Mouse (Mus musculus) megakaryocyte-erythroid progenitor cell, adult 5-6 weeks (primary cell): ENCODE measurements around the gene Pld6. TPM values are rescaled to one million over a fixed set of nuclear protein-coding genes. Genes with fewer than 3 reads are reported as not detected.

Experiments
- ATAC-seq: replicated peaks from 2 replicates; pipeline ENCODE4 v1.8.0; 2016; ENCODE audit warnings: mild to moderate bottlenecking, inconsistent platforms; ENCODE audit not compliant: severe bottlenecking, poor library complexity, low FRiP score, low TSS enrichment
- total RNA-seq, 2 experiments: library from RNA; stranded (forward) in 1 of 2; stranded (reverse) in 1 of 2; fragments of 200-1000, 215-1000 nt in 1 of 2; fragments of >200 nt in 1 of 2; fragmentation: Nextera tagmentation in 1 of 2; gene quantifications; 2 replicates each; pipeline ENCODE4 v1.2.3; 2014 to 2017

The Pld6 gene
- 2.6 and 2.8 TPM in 2 replicates for total RNA-seq (2014; fragmentation: Nextera tagmentation)
- total RNA-seq (2017) = 1.4 and 2.1 TPM in 2 replicates

DNA sequence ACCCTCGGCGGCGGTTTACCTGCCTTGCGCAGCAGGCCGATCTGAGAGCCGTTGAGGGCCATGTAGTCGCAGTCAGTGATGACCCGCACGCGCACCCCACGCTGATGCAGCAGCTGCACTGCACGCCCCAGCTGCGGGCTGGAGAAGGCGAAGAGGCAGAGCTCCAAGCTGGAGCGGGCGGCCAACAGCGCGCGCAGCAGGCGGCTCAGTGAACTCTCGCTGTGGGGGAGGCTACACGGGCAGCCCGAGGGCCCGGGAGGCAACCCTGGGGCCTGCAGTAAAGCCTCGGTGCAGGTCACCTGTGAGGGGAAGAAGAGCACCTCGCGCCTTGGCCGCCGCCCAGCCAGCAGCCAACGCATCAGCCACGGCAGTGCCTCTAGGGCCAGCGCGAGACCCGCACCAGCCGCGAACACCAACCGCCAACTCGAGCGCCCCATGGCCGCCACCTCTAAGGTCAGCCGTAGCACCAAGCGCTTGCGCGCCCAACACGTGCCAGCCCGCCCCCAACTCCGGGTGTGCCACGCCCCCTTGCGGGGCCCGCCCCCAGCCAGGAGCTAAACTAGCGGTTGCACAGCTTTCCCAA lies at the start of gene Pld6:
Gene Pld6 (minus strand): TSS at position 447 of the 583 bp plus-strand sequence.
- ATAC-seq = peak; percentile 82

DNA sequence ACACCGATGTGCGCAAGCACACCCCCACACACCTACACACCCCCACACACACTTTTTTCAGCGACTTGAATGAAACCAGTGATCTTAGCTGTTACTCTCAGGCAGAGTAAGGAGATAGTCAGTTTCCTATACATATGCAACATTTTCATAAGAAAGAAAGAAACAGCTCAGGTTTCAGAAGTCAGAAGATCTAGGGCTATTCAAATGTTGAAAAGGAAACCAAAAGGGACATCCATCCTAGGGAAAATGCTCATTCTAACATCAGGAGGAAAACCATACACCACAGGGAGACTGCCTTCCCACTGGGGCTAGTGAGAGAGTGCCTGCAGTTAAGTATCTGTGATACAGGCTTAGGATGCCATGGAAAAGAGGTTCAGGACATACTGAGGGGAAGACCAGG lies 34.2 kb upstream of the Pld6 start:
- ATAC-seq = no peak

GRCm38 (mm10) chr11:59817916-59818315 lies 30.5 kb upstream of the Pld6 start:
- ATAC-seq = no peak

GRCm38 (mm10) chr11:59815482-59816065 lies 28.1 kb upstream of the Pld6 start:
- no peak for ATAC-seq

GRCm38 (mm10) chr11:59814936-59815335 lies 27.5 kb upstream of the Pld6 start:
- no peak for ATAC-seq

GRCm38 (mm10) chr11:59814311-59814710 lies 26.9 kb upstream of the Pld6 start:
- no peak for ATAC-seq

DNA sequence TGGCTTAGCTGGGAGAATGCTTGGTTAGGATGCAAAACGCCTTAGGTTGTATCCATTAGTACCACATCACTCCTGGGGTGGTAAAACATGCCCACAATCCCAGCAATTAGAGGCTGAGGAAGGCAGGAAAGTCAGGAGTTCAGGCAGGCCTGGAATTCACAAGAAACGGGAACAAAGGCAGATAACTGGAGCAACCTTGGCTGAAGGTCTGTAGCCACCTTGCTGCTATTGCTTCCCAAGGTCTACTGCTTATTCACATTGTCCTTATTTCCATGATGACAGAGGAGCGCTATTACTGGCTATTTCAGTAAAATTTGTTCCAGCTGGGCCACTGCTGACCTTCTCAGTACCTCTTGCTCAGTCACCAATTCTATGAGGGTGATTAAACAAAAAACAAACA lies 25.8 kb upstream of the Pld6 start:
- no peak for ATAC-seq

DNA sequence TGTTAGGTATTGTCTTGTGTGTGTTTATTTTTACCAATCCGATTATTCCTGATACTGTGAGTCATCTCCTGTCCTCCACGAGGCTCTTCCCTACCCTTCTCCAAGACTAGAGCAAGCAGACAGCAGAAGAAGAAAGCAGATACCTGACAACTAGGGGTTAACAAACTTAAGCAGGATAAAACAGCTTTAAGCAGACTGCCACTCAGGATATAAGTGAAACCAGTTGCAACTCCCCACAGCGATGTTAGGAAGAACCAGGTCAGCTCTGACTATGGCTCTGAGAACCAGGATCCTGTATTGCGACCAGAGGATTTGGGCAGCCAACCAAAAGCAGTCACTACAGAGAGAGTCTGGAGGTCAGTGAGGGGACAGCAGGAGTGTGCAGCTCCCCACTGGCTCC lies 23.8 kb upstream of the Pld6 start:
- no peak for ATAC-seq

DNA sequence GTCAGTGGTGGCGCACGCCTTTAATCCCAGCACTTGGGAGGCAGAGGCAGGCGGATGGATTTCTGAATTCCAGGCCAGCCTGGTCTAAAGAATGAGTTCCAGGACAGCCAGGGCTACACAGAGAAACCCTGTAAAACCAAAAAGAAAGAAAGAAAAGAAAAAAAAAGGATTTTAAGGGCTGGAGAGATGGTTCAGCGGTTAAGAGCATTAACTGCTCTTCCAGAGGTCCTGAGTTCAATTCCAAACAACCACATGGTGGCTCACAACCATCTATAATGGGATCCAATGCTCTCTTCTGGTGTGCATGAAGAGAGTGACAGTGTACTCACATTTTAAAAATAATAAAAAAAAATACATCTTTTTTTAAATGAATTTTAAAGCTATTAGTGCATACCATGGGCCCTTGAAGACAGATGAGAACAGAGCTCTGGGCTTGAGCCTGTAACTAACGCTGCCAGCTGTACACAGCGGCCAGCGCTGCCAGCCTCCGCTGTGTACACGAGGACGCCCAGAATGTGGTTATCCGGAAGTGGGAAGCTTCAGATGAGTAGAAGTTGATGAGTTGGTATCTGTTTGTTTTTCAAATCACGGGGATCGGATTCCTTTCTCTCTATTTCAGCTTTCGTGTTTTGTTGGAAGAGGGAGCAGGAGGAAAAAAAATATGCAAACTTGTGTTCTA lies 23.2 kb upstream of the Pld6 start:
- no peak for ATAC-seq

DNA sequence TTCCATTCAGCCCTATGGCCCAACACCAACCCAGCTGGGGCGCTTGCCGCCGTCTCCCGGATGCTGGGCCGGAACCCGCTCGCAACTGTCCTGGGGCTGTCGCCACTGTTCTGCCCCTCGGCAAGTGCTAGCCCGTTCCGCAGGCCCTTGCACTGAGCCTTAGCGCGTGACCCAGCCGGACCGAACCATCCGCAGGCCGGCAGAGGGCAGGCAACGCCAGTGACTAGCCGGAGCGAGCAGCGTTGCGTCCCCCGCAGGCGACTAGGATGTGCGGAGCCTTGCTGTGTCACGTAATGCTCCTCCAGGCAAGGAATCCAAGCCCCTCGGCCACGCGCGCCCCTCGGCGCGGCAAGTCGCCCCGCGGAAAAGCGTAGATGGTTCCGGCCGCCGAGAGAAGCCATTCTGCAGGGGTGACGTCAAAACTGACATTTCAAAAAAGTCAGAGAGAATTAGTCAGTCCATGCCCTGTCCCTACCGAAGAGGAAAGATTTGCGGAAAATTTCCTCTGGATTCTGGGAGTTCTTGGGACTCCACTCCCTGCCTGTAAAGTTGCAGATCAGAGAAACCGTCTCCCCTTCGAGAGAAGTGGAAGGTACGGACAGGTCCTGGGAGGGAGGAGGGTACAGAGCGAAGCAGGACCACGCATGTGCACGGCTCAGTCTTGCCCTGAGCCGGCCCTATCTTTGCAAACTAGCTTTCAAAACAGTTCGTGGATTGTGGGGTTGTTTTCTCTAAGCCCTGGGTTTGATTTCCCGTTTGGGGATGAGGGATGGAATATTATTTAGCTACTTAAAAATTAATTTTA lies 22.4 kb upstream of the Pld6 start, which contains the start of gene Flcn:
Gene Flcn (minus strand): TSS at position 347 of the 805 bp plus-strand sequence.
- ATAC-seq = peak; percentile 84

DNA sequence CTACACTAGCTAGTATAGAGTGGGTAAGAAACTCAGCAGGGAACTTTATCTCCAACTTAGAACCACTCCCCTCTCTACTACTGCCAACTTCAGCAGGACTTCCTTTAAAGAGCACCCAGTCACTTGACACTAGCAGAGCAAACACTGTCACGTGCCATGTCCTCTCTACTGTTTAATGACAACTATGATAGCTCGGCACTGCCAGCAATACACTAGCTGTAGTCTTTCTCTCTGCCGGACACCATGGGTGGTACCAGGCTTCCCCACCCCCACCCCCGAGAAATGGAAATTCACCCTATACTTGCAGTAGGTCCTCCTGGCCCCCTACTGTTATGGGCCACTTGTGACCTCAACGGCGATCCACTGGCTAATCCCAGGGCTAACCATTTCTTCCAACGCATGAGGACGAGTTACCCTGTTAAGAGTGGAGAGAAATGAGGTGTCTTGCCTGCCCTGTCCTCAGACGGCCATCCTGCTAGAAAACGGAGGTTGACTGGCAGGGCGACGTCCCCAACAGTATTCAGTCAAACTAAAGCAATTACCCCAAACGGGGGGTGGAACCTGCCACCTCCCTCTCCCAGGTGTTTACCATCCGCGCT lies 21.7 kb upstream of the Pld6 start:
- ATAC-seq = peak; percentile 83

GRCm38 (mm10) chr11:59808170-59808960 lies 20.9 kb upstream of the Pld6 start:
- no peak; the same call in 1 of the 2 replicates for ATAC-seq

DNA sequence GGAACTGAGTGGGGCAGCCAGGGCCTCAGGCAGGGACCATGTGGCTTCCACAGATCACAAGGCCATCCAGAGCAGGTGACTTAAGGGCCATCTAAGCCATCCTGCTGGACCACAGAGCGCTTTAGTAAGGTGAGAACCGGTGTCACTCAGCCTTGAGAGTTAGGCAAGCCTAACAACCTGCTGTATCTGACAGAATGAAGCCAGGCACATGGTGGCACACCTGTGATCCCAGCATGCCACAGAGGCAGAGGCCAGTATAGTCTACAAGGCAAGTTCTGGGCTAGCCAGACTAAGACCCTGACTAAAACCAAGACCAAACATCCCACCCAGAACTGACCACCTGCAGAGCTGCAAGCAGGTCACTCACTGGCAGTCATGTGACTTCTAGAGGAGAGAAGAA lies 18.2 kb upstream of the Pld6 start:
- ATAC-seq = no peak

DNA sequence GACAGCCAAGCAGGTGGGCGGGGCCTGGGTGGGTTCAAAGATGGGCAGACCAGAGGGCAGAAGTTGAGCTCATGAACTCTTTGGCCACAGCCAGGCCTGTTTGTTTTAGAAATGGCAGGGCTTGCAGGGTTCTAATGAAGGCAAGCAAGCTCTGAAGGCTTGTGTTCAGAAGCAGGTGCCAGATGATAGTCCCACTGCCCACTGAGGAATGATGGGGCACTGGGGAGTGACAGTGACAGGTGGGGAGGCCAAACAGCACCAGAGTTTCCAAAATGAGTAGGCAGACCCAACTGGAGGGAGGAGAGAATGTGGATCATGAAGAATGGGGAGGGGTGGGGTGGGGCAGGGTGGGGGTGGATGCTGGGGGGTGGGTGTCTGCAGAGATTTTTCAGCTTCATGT lies 17.8 kb upstream of the Pld6 start:
- ATAC-seq = no peak

DNA sequence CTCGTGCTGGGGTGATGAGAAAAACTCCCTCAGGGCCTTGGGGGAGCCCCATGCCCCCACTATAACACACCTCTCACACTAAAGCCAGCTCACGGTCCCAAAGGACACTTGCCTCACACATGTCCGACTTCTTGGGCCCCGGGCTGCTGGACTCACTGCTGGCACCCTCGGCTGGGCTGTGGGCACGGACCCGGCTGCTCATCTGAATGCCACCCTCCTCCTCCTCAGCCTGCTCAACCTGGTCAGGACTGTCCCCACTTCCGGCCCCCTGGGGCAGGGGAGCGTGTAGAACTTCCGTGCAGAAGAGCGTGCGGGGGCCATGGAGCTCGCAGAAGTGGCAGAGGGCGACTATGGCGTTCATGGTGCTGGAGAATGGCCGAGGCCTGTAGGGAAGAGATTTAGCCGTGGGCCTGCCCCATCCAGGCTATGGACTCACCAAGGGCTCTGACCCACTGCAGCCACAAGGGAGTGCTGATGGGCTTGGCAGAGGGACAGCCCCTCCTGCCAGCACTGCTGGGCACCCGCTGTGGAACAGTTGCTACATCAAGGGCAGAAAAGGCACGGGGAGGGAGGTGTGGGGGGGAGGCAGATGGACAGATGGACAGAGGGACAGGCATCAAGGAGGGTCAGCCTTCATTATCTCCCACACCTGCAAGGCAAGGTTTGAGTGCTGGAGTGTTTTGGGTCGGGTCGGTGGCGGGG lies 17.1 kb upstream of the Pld6 start:
- no peak for ATAC-seq

DNA sequence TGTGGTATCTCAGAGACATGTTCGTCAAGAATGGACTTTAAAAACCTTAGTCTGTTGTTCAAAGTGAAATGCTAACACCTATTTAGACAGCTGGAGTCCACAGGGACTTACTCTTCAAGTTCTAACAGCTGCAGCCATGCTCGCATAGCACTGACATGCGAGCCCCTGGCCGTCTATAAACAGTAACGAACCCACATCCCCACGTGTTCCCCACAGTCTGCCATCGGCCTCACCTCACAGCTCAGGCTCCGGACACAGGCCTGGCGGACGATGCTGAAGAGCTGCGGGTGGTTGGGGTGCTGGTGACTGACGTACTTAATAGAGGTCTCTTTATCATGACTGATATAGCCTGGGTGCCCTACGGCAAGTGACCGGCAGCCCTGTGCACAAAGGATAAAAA lies 16.1 kb upstream of the Pld6 start:
- no peak for ATAC-seq

- ATAC-seq = no peak
Observed at GRCm38 (mm10) chr11:59801881-59802280, 14.4 kb upstream of the Pld6 start.

DNA sequence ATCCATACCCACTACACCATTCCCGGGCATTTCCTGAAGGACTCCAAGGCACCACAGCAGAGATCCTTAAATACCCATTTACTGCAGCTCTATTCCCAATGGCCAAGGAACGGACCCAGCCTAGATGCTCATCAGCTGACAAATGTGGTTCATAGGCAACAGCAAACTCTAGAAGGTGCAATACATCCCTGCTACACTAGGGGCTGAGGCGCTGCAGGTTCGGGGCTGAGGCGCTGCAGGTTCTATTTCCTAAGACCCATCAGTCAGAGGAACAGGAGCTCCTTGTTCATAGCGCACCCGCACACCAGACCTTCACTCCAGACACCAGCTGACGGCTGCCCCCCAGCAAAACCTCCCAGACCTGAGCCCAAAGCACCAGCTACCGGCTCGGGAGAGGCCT lies 13.0 kb upstream of the Pld6 start:
- 0 out of 2 replicates have a peak, but pooled peaks have one; percentile 41 for ATAC-seq
